In the genomic region with DNA sequence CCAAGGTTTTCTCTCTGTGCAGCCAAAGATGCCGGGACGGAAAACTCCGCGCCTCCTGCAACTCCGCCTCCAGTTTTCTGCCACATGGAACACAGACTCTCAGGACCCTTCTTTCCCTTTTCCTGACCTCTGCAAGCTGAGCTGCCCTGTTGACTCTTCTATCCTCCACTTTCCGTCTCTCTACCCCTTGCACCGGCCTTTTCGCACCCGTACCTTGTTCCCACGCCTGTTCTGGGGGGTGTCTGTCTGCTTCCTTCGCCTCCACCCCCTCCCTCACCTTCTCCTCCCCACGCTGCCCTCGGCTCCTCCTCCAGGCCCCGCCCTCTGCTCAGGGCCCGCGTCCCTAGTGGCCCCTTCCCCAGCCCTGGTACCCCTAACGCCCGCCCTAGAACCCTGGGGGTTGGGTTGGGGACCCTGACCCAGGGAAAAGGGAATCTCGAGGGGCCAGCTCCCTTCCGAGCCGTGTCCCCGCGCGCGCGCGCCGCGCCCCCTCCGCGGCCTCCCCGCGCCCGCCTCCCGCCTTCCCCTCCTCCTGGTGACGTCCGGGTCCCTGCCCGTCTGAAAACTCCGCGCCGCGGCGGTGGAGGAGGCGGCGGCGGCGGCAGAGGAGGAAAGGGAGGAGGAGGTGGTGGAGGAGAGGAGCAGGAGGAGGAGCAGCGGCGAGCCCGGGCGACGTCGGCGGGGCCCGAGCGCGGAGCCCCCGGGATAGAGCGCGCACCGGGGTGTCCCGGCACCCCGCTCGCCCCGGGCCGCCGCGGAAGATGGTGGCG, we compare ENCODE assay signal across 8 mouse cellular contexts. TPM values are rescaled to one million over a fixed set of nuclear protein-coding genes. Genes with fewer than 3 reads are reported as not detected.
A peak's percentile ranks its signal among the peaks of the same experiment; 100 is the strongest.
DNase-seq lines count a peak whose midpoint lies in the region; ATAC-seq lines count a peak whose summit lies in the region.

Xylt1 (plus strand) TSS at position 562 of the 770 bp plus-strand sequence.

- DNase-seq in adrenal gland, adult 8-10 months, result peak; percentile 83
- peak; percentile 88 for DNase-seq in embryo, embryonic 9.5 days (ENCODE audit: extremely low spot score)
- peak; percentile 85 to 90 for DNase-seq in heart, adult 18-20 months
- peak; percentile 92 for DNase-seq in kidney, adult 18-20 months
- peak; percentile 90 for DNase-seq in midbrain, embryonic 14.5 days
- DNase-seq in spleen, adult 12 weeks (ENCODE audit: low spot score), result peak; percentile 38
- no peak for DNase-seq in MN1 (ENCODE audit: low spot score)

- H3K9me3 ChIP-seq in limb, embryonic 13.5 days, result no peaks in the 10 kb centered on the region
- no peaks in the 10 kb centered on the region for H3K9me3 ChIP-seq in midbrain, embryonic 14.5 days (ENCODE audit: control insufficient read depth, low read length)

- peak within 1 kb of the TSS; percentile 87 for H3K4me3 ChIP-seq in limb, embryonic 13.5 days
- peak within 1 kb of the TSS; percentile 73 for H3K4me3 ChIP-seq in midbrain, embryonic 14.5 days (replicated peaks; ENCODE audit: low read depth, low read length)

- no peaks in the 10 kb centered on the region for H3K36me3 ChIP-seq in limb, embryonic 13.5 days
- H3K36me3 ChIP-seq in midbrain, embryonic 14.5 days (ENCODE audit: control insufficient read depth, insufficient read depth, low read length), result no peaks in the 10 kb centered on the region

- H3K4me1 ChIP-seq in limb, embryonic 13.5 days, result peaks cover 29% of the 10 kb centered on the region
- H3K4me1 ChIP-seq in midbrain, embryonic 14.5 days (ENCODE audit: control insufficient read depth, insufficient read depth, low read length), result peaks cover 8% of the 10 kb centered on the region; the same call in 1 of the 2 replicates

- under 1% methylated on average over 57 of the region's 69 CpGs for WGBS in limb, embryonic 13.5 days
- under 1% methylated on average over 61 of the region's 69 CpGs for WGBS in midbrain, embryonic 14.5 days

- peak within 1 kb of the TSS; percentile 86 for H3K27ac ChIP-seq in limb, embryonic 13.5 days
- H3K27ac ChIP-seq in midbrain, embryonic 14.5 days (replicated peaks; ENCODE audit: low read depth, low read length), result peak within 1 kb of the TSS; percentile 88

- peak within 1 kb of the TSS; percentile 86 for H3K4me2 ChIP-seq in limb, embryonic 13.5 days (replicated peaks)
- H3K4me2 ChIP-seq in midbrain, embryonic 14.5 days (ENCODE audit: low read length), result peak within 1 kb of the TSS; percentile 88

- peak; percentile 87 for ATAC-seq in limb, embryonic 13.5 days (ENCODE audit: low FRiP score, low read depth)
- peak; percentile 86 for ATAC-seq in midbrain, embryonic 14.5 days (ENCODE audit: low FRiP score, low TSS enrichment)

- peak within 1 kb of the TSS; percentile 87 for H3K9ac ChIP-seq in limb, embryonic 13.5 days
- peak within 1 kb of the TSS; percentile 90 for H3K9ac ChIP-seq in midbrain, embryonic 14.5 days (replicated peaks; ENCODE audit: low read length)

- peaks cover 21% of the 10 kb centered on the region for H3K27me3 ChIP-seq in limb, embryonic 13.5 days
- H3K27me3 ChIP-seq in midbrain, embryonic 14.5 days (ENCODE audit: control insufficient read depth, insufficient read depth, low read length), result 0 out of 2 replicates have a peak, but pooled peaks cover 3% of the 10 kb centered on the region

RNA-seq across cellular contexts. Expression of gene Xylt1, which starts in this region (rescaled TPM):
- total RNA-seq in adrenal gland, adult 8-10 months (2022), result 10 to 100 TPM in 1 of 4 experiments, 1 to 10 TPM in 3; 7.4 to 13.4 (median 9.1) TPM
- 1 to 10 TPM; 1.8 to 2.4 TPM for total RNA-seq in heart, adult 18-20 months (2021)
- 1.9 and 2.7 TPM in 2 replicates for polyA plus RNA-seq in limb, embryonic 13.5 days (2015; fragmentation: Nextera tagmentation; extraction: Ambion mirVana)
- 3.0 and 3.9 TPM in 2 replicates for polyA plus RNA-seq in midbrain, embryonic 14.5 days (2014; fragmentation: Nextera tagmentation; extraction: Ambion mirVana)
